Mouse (Mus musculus): ENCODE data around the gene Ifi205. TPM values are rescaled to one million over a fixed set of nuclear protein-coding genes. Genes with fewer than 3 reads are reported as not detected.
"Not testable (repeated sequence)": the region's sequence is repeated elsewhere in the genome, so short reads cannot be mapped to it uniquely, and the experiment has no call there.

Ifi205 gene
- polyA plus RNA-seq (2015; fragmentation: Nextera tagmentation; extraction: Ambion mirVana) = 0.22 and 0.29 TPM in 2 replicates

GRCm38 (mm10) chr1:174031698-174032097 lies at the start of gene Ifi205:
Gene Ifi205 (minus strand): TSS chr1:174031810.
- ATAC-seq (ENCODE audit: low FRiP score, low read depth) = no peak
- Histone ChIP-seq H3K4me3 (no peak within 1 kb of the TSS), H3K27me3 (no peaks in the 10 kb centered on the region), H3K4me2 (replicated peaks) (no peak within 1 kb of the TSS), H3K9me3 (no peaks in the 10 kb centered on the region), H3K4me1 (no peaks in the 10 kb centered on the region), H3K27ac (no peak within 1 kb of the TSS), H3K36me3 (no peaks in the 10 kb centered on the region), H3K9ac (no peak within 1 kb of the TSS)
- WGBS = 57% methylated on average over 1 of the region's 1 CpGs

GRCm38 (mm10) chr1:174066305-174066704 lies 34.7 kb upstream of the Ifi205 start, which contains the start of gene Olfr430:
Gene Olfr430 (plus strand): TSS chr1:174066605.
- Histone ChIP-seq H3K9ac (no peak within 1 kb of the TSS), H3K4me3 (no peak within 1 kb of the TSS), H3K36me3 (no peaks in the 10 kb centered on the region), H3K4me1 (no peaks in the 10 kb centered on the region), H3K9me3 (no peaks in the 10 kb centered on the region), H3K27me3 (no peaks in the 10 kb centered on the region), H3K4me2 (replicated peaks) (no peak within 1 kb of the TSS), H3K27ac (no peak within 1 kb of the TSS)
- ATAC-seq (ENCODE audit: low FRiP score, low read depth) = no peak
- 86% methylated on average over 3 of the region's 3 CpGs for WGBS

- no peak overlapping the region for H3K9ac ChIP-seq
- H3K9me3 ChIP-seq = no peaks in the 10 kb centered on the region
- no peak for ATAC-seq (ENCODE audit: low FRiP score, low read depth)
- no peaks in the 10 kb centered on the region for H3K36me3 ChIP-seq
- no peaks in the 10 kb centered on the region for H3K27me3 ChIP-seq
- H3K4me2 ChIP-seq (replicated peaks) = no peak overlapping the region
- no peaks in the 10 kb centered on the region for H3K4me1 ChIP-seq
- no peak overlapping the region for H3K4me3 ChIP-seq
- 84% methylated on average over 2 of the region's 2 CpGs for WGBS
- H3K27ac ChIP-seq = no peak overlapping the region
Observed at GRCm38 (mm10) chr1:174055248-174055647, 23.6 kb upstream of the Ifi205 start.

- Histone ChIP-seq H3K4me3 (no peak overlapping the region), H3K27me3 (no peaks in the 10 kb centered on the region), H3K9me3 (no peaks in the 10 kb centered on the region), H3K9ac (no peak overlapping the region), H3K36me3 (no peaks in the 10 kb centered on the region), H3K4me2 (replicated peaks) (no peak overlapping the region), H3K4me1 (no peaks in the 10 kb centered on the region), H3K27ac (no peak overlapping the region)
- WGBS = 85% methylated on average over 3 of the region's 3 CpGs
- ATAC-seq (ENCODE audit: low FRiP score, low read depth) = no peak
Observed at GRCm38 (mm10) chr1:174052981-174053380, 21.4 kb upstream of the Ifi205 start.

- Histone ChIP-seq H3K9me3 (no peaks in the 10 kb centered on the region), H3K4me2 (replicated peaks) (no peak overlapping the region), H3K9ac (no peak overlapping the region), H3K4me1 (no peaks in the 10 kb centered on the region), H3K4me3 (no peak overlapping the region), H3K36me3 (no peaks in the 10 kb centered on the region), H3K27ac (no peak overlapping the region), H3K27me3 (no peaks in the 10 kb centered on the region)
- ATAC-seq (ENCODE audit: low FRiP score, low read depth) = no peak
- 80% methylated on average over 5 of the region's 5 CpGs for WGBS
Observed at GRCm38 (mm10) chr1:174051931-174052536, 20.4 kb upstream of the Ifi205 start.

GRCm38 (mm10) chr1:174051515-174051914 lies 19.9 kb upstream of the Ifi205 start:
- 84% methylated on average over 4 of the region's 4 CpGs for WGBS
- Histone ChIP-seq H3K4me3 (no peak overlapping the region), H3K4me2 (replicated peaks) (no peak overlapping the region), H3K9ac (no peak overlapping the region), H3K27ac (no peak overlapping the region), H3K9me3 (no peaks in the 10 kb centered on the region), H3K36me3 (no peaks in the 10 kb centered on the region), H3K4me1 (no peaks in the 10 kb centered on the region), H3K27me3 (no peaks in the 10 kb centered on the region)
- ATAC-seq (ENCODE audit: low FRiP score, low read depth) = no peak

- ATAC-seq (ENCODE audit: low FRiP score, low read depth) = no peak
- Histone ChIP-seq H3K36me3 (no peaks in the 10 kb centered on the region), H3K9ac (no peak overlapping the region), H3K4me1 (no peaks in the 10 kb centered on the region), H3K4me3 (no peak overlapping the region), H3K9me3 (no peaks in the 10 kb centered on the region), H3K27me3 (no peaks in the 10 kb centered on the region), H3K4me2 (replicated peaks) (no peak overlapping the region), H3K27ac (no peak overlapping the region)
- WGBS = 87% methylated on average over 4 of the region's 4 CpGs
Observed at GRCm38 (mm10) chr1:174050532-174050931, 18.9 kb upstream of the Ifi205 start.

GRCm38 (mm10) chr1:174049357-174049756 lies 17.7 kb upstream of the Ifi205 start:
- H3K4me3 ChIP-seq; ATAC-seq (ENCODE audit: low FRiP score, low read depth); H3K27ac ChIP-seq; H3K9me3 ChIP-seq; H3K4me1 ChIP-seq; H3K4me2 ChIP-seq (replicated peaks); H3K36me3 ChIP-seq; H3K9ac ChIP-seq; H3K27me3 ChIP-seq: not testable (repeated sequence)
- WGBS = 71% methylated on average over 4 of the region's 4 CpGs

- H3K27ac ChIP-seq = no peak within 1 kb of the TSS
- H3K4me2 ChIP-seq (replicated peaks) = no peak within 1 kb of the TSS
- no peaks in the 10 kb centered on the region for H3K4me1 ChIP-seq
- no peaks in the 10 kb centered on the region for H3K9me3 ChIP-seq
- no peak within 1 kb of the TSS for H3K4me3 ChIP-seq
- H3K27me3 ChIP-seq = no peaks in the 10 kb centered on the region
- H3K9ac ChIP-seq = no peak within 1 kb of the TSS
- 73% methylated on average over 2 of the region's 2 CpGs for WGBS
- no peak for ATAC-seq (ENCODE audit: low FRiP score, low read depth)
- no peaks in the 10 kb centered on the region for H3K36me3 ChIP-seq
Observed at GRCm38 (mm10) chr1:174048893-174049292, 17.3 kb upstream of the Ifi205 start, which contains the start of gene Olfr432. Gene Olfr432 (plus strand): TSS chr1:174049205.

- not testable (repeated sequence) for H3K36me3 ChIP-seq; H3K27ac ChIP-seq; H3K4me3 ChIP-seq; H3K4me1 ChIP-seq; H3K9me3 ChIP-seq; ATAC-seq (ENCODE audit: low FRiP score, low read depth); H3K4me2 ChIP-seq (replicated peaks); H3K27me3 ChIP-seq; H3K9ac ChIP-seq
- WGBS = 80% methylated on average over 6 of the region's 6 CpGs
Observed at GRCm38 (mm10) chr1:174048227-174048626, 16.6 kb upstream of the Ifi205 start.

- WGBS = 39% methylated on average over 2 of the region's 2 CpGs
- Histone ChIP-seq H3K9ac (no peak overlapping the region), H3K27me3 (no peaks in the 10 kb centered on the region), H3K27ac (no peak overlapping the region), H3K36me3 (no peaks in the 10 kb centered on the region), H3K4me2 (replicated peaks) (no peak overlapping the region), H3K4me3 (no peak overlapping the region), H3K9me3 (no peaks in the 10 kb centered on the region), H3K4me1 (no peaks in the 10 kb centered on the region)
- no peak for ATAC-seq (ENCODE audit: low FRiP score, low read depth)
Observed at GRCm38 (mm10) chr1:174044431-174044830, 12.8 kb upstream of the Ifi205 start.

GRCm38 (mm10) chr1:174042091-174042884 lies 10.7 kb upstream of the Ifi205 start:
- not testable (repeated sequence) for H3K4me1 ChIP-seq; H3K36me3 ChIP-seq; ATAC-seq (ENCODE audit: low FRiP score, low read depth); H3K9ac ChIP-seq; H3K4me3 ChIP-seq; H3K27me3 ChIP-seq; H3K27ac ChIP-seq; H3K4me2 ChIP-seq (replicated peaks); H3K9me3 ChIP-seq
- 91% methylated on average over 12 of the region's 12 CpGs for WGBS

Measured in limb, embryonic 13.5 days (tissue).